Mouse (Mus musculus) bone marrow macrophage, adult 2 months (primary cell): ENCODE data around the gene H2-K1.
"Not testable (repeated sequence)": the region's sequence is repeated elsewhere in the genome, so short reads cannot be mapped to it uniquely, and the experiment has no call there.

Experiments used
- CTCF ChIP-seq: IDR thresholded peaks from 2 replicates; pipeline ENCODE4 v1.5.1; 2012; ENCODE audit warnings: low read depth, mild to moderate bottlenecking, low read length, moderate library complexity
- POLR2A ChIP-seq: IDR thresholded peaks from 2 replicates; pipeline ENCODE4 v1.6.1; 2012; ENCODE audit warnings: mild to moderate bottlenecking, low read depth, low read length, borderline replicate concordance

DNA sequence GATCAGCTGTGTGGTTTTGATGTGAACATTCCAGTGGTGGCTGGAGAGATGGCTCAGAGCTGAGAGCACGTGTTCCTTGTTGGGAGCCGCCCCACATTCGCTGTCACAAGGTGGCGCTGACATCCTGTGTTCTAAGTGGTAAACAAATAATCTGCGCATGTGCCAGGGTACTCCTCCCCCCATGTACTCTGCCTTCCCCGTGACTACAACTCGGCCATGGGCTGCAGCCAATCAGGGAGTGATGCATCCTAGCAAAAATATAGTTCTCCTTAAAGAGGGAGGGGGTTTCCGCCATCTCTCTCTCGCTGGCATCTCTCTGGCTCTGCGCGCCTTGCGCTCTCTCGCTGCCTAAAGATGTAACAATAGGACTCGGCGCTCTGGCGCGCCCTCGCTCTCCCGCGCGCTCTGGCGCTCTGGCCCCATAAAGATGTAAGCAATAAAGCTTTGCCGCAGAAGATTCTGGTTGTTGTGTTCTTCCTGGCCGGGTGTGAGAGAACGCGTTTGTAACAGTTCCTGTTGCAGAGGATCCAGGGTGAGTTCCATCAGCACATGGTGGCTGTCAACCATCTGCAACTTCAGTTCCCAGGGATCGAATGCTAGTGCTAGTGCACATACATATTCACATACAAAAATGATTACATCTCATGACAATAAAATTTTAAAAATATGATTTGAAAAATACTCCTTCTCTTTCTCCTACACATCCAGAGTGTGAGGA lies 18.8 kb downstream of the H2-K1 start:
- not testable (repeated sequence) for TF ChIP-seq POLR2A, CTCF
